Mouse (Mus musculus): ENCODE results near the gene Atrip.

Gene Atrip

DNA sequence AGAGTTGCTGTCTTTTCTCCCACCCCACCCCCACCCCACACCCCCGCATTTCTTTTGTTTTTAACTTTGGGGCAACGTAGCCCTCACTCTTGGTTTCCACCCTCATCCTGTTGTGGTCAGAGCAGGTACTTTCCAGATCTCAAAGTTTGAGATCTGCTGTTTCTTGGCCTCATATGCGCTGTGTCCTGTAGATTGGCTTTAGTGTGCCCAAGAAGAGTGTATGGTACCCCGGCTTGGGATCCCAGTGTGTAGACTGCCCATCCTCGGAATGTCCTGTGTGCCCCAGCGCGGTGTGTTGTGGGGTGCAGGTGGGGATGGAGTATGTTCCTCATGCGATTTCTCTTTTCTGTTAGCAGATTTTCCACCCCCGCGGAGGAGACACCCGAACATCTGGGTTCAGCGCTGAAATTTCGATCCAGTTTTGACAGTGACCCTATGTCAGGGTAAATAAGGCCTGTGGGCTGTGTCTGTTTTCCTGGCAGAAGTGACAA lies 22.9 kb downstream of the Atrip start:
- in situ Hi-C loops (cut with MboI; ENCODE audit: low pct_unique_long_range_greater_than_20kb in 1 of 2, low sequenced_read_pairs in 2 of 2, unreplicated experiment in 1 of 2) = loop anchor here in 1 of 2 experiments (10.0 kb wide), 1 partner anchor 46 kb away; no protein-coding TSS in a partner anchor

DNA sequence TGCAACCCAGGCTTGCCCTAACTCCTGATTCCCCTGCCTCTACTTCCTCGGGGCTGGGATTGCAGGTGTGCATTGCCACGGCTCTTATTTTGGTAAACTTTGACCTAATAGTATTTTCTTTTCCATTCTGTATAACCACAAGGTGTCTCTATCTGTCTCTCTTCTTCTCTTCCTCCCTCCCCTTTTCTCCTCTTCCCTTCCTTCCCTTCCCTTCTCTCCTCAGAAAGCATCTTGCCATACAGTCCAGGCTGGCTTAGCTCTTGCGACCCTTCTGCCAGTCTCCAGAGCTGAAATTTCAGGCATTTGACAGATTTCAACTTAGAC lies 23.3 kb downstream of the Atrip start:
- in situ Hi-C loops (cut with MboI; ENCODE audit: low pct_unique_long_range_greater_than_20kb in 1 of 2, low sequenced_read_pairs in 2 of 2, unreplicated experiment in 1 of 2) = loop anchor here in 1 of 2 experiments (10.0 kb wide), 1 partner anchor 46 kb away; no protein-coding TSS in a partner anchor

DNA sequence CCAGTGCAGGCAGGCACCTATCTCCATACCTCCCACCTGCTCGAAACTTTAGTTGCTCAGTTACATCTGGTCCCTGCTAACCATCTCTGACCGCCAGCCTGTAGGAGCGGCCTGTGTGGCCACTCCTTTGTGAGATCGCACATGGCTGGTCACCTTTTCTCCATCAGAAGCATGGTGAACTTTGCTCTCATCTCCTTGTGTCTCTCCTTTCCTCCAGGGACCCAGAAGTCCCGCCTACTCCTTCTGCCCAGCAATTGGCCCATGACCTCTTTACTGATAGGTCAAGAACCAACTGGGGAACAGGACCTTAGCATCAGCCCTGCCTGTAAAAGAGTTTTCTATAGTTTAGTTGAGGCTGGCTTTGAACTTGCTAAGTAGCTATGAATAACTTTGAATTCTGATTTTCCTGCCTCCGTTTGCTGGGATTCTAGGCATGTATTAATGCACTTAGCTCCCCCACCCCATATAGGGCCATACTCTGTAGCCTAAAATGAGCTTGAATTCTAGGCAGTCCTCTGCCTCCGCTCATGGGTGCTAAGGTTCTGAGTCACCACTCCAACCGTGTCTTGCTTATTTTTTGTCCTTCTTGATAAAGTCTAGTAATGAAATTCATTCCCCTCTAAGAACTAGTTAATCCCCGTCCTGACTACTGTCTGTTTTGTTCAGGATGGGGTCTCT lies 23.8 kb downstream of the Atrip start:
- in situ Hi-C loops (cut with MboI; ENCODE audit: low pct_unique_long_range_greater_than_20kb in 1 of 2, low sequenced_read_pairs in 2 of 2, unreplicated experiment in 1 of 2) = loop anchor here (5.0 to 10.0 kb wide), 2 partner anchors 38 to 45 kb away; no protein-coding TSS in a partner anchor

DNA sequence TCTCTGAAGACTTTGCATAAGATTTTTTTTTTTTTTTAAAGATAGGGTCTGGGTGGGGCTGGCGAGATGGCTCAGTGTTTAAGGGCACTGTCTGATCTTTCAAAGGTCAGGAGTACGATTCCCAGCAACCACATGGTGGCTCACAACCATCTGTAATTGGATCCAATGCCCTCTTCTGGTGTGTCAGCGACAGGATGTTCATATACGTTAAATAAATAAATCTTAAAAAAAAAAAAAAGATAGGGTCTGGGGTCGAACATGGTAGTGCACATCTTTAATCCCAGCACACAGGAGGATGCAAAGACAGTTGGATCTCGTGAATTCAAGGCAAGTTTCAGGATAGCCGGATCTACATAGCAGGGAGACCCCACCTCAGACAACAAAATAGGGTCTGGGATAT lies 24.6 kb downstream of the Atrip start:
- in situ Hi-C loops (cut with MboI; ENCODE audit: low pct_unique_long_range_greater_than_20kb in 1 of 2, low sequenced_read_pairs in 2 of 2, unreplicated experiment in 1 of 2) = loop anchor here in 1 of 2 experiments (5.0 kb wide), 1 partner anchor 37 kb away; no protein-coding TSS in a partner anchor

DNA sequence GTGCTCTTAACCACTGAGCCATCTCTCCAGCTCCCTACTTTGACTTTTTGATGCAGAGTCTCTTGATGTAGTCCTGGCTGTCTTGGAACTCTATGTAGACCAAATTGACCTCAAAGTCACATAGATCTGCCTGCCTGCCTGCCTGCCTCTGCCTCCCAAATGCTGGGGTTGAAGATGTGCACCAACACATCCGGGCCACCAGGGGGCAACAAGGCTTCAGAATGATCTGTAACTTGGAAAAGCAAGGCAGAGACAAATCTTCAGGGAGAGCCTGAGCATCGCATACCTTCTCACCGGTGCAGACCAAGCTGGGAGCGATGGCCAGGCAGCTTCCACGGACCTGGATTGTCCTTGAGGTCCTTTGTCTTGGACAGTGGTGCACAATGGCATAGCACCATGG lies 27.6 kb downstream of the Atrip start:
- in situ Hi-C loops (cut with MboI; ENCODE audit: low pct_unique_long_range_greater_than_20kb in 1 of 2, low sequenced_read_pairs in 2 of 2, unreplicated experiment in 1 of 2) = loop anchor here in 1 of 2 experiments (5.0 kb wide), 1 partner anchor 34 kb away; no protein-coding TSS in a partner anchor

DNA sequence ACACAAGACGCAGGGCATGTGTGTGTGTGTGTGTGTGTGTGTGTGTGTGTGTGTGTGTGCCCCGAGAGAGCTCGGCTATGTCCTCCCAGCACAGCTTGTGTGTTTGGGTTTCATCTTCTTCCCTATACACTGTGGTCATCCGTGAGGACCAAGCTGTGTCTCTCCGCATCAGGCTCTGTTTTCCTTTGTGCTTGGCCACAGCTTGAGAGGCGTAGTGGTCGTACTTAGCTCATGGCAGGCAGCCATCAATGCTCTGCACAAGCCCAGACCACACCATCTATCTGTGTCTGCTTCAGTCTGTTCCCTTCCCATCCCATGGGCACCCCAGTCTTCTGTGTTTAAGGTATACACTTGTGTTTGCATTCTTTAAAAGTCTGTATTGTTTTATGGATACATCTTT lies 32.6 kb downstream of the Atrip start:
- in situ Hi-C loops (cut with MboI; ENCODE audit: low pct_unique_long_range_greater_than_20kb in 1 of 2, low sequenced_read_pairs in 2 of 2, unreplicated experiment in 1 of 2) = no loop called here

DNA sequence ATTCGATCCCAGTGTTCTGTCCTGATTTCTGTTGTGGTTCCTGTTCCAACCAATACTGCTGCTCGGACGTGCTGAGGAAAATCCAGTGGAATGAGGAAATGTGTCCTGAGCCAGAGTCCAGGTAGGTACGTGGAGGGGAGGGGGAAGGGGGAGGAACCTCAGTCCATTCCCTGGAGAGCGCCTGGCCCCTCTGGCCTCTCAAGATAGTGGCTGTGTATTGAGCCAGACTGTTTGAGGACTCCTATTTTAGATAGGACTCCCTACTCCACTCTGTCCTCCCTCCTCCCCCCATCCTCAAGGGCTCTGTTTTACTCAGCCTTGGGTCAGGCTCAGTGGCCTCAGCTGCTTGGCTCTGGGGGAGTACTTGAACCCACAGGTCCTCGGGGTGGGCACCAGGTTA lies 33.0 kb downstream of the Atrip start:
- in situ Hi-C loops (cut with MboI; ENCODE audit: low pct_unique_long_range_greater_than_20kb in 1 of 2, low sequenced_read_pairs in 2 of 2, unreplicated experiment in 1 of 2) = no loop called here

DNA sequence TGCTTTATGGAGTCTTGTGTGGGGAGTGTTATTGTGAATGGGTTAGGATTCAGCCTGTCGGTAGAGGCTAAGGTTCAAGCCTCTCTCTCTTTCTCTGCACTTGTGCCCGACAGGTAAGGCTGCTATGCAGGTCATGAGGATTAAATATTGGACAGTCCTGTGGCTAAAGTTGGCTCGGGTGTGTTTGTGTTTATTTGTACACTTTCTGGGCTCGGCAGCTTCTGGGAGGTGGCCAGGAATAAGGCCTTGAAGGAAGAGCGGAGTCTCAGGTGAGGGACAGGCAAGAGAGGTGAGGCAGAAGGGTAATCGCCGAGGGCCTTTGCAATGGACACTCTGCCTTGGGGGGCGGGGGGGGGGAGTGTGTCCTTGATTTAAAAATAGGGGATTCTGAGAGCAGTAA lies 33.7 kb downstream of the Atrip start:
- in situ Hi-C loops (cut with MboI; ENCODE audit: low pct_unique_long_range_greater_than_20kb in 1 of 2, low sequenced_read_pairs in 2 of 2, unreplicated experiment in 1 of 2) = no loop called here

DNA sequence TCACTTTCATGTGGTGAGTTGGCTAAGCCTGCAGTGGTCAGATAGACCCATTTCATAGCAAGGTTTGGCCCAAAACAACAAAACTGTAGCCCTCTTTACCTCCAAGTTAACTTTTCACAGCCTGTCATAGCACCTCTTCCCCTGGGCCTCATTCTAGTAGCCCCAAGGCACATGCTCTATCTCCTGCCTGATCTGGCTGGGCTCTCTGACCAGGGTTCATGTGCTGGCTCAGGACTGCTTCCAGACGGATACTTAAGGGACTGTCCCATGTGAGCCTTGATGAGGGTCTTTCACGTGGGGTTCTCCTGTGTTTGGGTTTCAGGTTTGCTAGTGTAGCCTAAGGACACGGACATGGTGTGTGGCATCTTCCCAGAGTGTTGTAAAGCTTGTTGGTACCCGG lies 34.2 kb downstream of the Atrip start:
- in situ Hi-C loops (cut with MboI; ENCODE audit: low pct_unique_long_range_greater_than_20kb in 1 of 2, low sequenced_read_pairs in 2 of 2, unreplicated experiment in 1 of 2) = no loop called here

DNA sequence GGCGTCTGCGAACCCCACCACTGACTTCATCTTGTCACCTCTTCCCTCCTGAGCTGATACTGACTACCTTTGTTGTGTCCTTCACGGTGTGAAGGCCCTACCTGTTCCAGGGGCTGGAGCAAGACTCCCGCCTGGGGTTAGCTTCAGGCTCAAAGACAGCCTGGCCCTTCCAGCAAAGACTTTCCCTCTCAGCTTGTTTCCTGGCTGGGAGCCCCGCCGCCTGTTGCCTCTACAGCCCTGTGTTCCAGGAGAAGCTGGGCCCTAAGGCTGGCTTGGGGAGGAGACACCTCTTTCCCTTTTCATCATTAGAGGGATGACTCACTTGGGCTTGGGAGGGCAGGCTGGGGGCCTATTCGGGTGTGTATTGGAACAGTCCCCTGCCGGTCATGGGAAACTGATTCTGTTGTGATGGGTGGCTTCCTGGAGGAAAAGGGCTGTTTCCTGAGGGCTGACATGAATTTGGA lies 35.0 kb downstream of the Atrip start:
- in situ Hi-C loops (cut with MboI; ENCODE audit: low pct_unique_long_range_greater_than_20kb in 1 of 2, low sequenced_read_pairs in 2 of 2, unreplicated experiment in 1 of 2) = no loop called here

DNA sequence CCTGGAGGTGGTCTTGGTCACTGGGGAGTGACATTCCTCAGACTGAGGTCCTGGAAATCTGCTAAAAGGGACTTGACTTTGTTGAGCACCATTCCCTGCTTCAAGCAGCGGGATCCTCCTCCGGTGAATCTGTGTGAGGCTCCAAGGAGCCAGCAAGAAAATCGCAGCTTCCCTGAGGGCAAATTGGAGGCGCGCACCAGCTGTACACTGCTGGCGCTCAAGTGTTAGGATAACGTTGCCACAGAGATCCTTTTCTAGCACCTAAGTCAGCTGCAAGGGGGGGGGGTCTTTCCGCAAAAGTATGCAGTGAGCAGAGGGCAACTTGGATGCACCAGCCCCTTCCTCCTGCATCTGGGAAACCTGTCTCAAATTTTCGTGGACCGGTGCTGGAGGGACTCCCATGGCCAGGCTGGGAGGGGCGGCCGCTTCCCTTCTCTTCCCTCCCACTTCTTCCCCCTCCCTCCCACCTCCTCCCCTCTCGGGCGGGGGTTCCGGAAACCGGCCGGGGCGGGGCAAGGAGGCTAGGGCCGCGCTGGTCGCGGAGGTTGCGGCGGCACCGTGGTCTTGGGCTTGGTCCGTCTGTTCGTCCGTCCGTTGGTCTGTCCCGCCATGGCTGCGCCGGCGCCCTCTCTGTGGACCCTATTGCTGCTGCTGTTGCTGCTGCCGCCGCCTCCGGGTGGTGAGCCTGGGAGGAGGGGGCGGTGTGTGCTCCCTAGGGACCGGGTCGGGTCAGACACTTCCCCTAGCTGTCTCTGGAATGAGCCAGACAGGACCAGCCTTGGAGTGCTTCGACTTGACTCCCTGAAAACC lies 35.6 kb downstream of the Atrip start, which contains the start of gene Shisa5:
TSS of gene Shisa5 (plus strand) at position 480 of the 810 bp plus-strand sequence.
- in situ Hi-C loops (cut with MboI; ENCODE audit: low pct_unique_long_range_greater_than_20kb in 1 of 2, low sequenced_read_pairs in 2 of 2, unreplicated experiment in 1 of 2) = no loop called here

DNA sequence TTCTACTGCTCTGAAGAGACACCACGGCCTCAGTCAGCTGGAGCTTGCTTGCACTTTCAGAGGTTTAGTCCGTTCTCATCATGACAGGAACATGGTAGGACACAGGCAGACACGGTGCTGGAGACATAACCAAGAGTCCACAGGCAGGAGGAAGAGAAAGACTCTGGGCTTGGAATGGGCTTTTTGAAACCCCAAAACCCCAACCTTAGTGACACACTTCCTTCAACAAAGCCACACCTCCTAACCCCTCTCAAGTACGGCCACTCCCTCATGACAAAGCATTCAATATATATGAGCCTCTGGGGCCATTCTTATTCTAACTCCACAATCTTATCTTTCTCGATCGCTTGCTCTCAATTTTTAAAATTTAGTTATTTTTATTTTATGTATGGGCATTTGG lies 41.5 kb downstream of the Atrip start:
- in situ Hi-C loops (cut with MboI; ENCODE audit: low pct_unique_long_range_greater_than_20kb in 1 of 2, low sequenced_read_pairs in 2 of 2, unreplicated experiment in 1 of 2) = no loop called here

DNA sequence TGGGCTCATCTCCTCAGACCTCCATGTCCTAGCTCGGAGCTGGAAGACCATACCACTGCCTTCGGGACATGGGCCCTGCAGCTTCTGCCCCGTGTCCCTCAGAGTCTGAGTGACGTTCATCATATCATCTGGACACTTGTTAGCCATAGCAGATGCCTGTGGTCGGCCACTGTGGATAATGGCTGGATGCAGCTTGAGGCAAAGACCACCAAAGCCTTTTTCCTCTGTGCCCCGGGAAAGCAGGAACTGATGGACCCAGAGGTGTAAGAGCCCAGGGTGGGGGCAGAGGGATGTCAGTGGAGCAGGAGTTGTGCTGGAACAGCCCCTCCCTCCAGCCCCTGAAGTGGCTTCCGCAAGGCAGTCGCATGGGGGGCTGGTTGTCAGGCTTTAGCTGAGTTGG lies 42.2 kb downstream of the Atrip start:
- in situ Hi-C loops (cut with MboI; ENCODE audit: low pct_unique_long_range_greater_than_20kb in 1 of 2, low sequenced_read_pairs in 2 of 2, unreplicated experiment in 1 of 2) = no loop called here

DNA sequence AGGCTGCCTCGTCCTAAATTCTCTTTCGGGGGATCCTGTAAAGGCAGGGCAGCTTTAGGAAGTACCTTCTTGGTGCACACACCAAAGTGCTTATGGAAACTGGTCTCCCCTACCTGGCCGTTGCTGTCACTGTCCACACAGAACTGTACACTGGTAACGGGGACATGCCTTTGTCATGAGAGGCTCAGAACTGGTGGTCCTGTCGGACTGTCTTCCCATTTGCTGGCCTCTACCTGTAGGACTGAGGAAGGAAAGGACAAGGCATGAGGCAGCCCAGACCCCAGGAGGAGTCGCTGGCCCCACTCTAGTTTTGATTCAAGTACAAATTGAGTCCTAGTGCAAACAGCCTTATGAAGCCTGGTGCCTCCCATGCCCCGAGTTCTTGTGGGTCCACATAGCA lies 42.9 kb downstream of the Atrip start:
- in situ Hi-C loops (cut with MboI; ENCODE audit: low pct_unique_long_range_greater_than_20kb in 1 of 2, low sequenced_read_pairs in 2 of 2, unreplicated experiment in 1 of 2) = no loop called here

DNA sequence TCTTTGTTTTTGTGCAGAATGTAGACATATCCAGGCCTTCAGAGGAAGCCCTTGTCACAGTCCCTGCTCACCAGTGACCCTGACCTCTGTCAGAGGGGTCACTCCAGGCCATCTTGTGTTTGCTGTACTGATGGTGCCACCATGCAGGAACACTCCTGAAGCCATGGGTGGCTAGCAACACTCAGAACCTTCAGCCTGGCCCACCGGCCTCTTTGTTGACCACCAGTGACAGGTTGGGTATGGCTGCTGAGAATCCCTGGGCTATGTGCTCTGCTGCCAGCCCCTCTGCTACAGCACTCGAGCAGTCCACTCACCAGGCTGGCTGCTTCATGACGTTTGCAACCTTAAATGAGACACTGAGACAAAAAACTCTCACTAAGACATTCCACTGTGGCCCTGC lies 43.6 kb downstream of the Atrip start:
- in situ Hi-C loops (cut with MboI; ENCODE audit: low pct_unique_long_range_greater_than_20kb in 1 of 2, low sequenced_read_pairs in 2 of 2, unreplicated experiment in 1 of 2) = no loop called here

DNA sequence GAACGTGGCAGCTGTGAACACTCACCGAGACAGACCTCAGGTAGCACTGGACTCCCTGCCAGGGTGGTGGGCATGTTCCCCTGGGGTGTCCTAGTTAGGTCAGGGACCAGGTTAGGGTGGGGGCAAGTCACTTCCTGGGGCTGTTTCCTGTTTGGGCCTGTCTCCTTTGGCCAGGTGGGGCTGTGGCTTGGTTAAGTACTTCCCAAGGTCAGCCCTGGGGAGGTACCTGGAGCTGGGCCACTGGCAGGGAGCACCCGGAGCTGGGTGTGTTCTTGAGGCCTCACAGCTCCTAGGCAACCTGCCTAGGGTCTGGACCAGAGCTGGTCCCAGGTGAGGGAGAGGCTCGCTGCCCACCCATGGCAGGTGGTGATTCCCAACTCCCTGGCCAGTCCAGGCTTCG lies 45.0 kb downstream of the Atrip start:
- in situ Hi-C loops (cut with MboI; ENCODE audit: low pct_unique_long_range_greater_than_20kb in 1 of 2, low sequenced_read_pairs in 2 of 2, unreplicated experiment in 1 of 2) = no loop called here

DNA sequence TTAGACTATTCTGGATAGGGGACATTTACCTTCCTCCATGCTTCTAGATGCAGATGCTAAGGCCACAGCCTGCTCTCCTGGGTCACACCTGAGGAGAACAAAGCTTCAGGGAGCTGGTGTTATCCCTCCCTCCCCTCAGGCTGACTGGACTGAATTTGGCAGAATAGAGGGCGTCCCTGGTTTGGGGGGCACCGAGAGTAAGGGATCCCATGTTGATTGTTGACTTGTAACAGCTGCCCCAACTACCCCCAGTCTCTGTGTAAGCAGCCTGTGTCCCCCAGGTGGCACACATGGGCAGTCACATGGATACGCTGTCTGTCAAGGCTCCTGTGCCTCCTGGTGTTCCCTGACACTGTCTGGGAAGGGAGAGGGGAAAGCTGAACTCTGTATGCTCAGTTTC lies 45.5 kb downstream of the Atrip start:
- in situ Hi-C loops (cut with MboI; ENCODE audit: low pct_unique_long_range_greater_than_20kb in 1 of 2, low sequenced_read_pairs in 2 of 2, unreplicated experiment in 1 of 2) = no loop called here

DNA sequence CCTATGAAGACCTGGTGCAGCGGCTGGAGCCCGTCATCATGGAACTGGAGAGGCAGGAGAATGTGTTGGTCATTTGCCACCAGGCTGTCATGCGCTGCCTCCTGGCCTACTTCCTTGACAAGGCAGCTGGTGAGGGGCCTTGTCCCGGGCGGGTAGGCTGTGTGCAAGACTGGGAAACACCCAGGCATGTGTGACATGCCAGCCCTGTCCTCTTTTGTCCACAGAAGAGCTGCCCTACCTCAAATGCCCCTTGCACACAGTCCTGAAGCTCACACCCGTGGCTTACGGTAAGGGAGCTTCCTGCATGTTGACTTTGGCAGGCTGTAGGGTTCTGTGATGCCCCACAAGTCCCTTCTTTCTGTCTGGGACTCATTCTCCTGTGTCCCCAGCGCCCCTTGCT lies 46.4 kb downstream of the Atrip start:
- in situ Hi-C loops (cut with MboI; ENCODE audit: low pct_unique_long_range_greater_than_20kb in 1 of 2, low sequenced_read_pairs in 2 of 2, unreplicated experiment in 1 of 2) = no loop called here

DNA sequence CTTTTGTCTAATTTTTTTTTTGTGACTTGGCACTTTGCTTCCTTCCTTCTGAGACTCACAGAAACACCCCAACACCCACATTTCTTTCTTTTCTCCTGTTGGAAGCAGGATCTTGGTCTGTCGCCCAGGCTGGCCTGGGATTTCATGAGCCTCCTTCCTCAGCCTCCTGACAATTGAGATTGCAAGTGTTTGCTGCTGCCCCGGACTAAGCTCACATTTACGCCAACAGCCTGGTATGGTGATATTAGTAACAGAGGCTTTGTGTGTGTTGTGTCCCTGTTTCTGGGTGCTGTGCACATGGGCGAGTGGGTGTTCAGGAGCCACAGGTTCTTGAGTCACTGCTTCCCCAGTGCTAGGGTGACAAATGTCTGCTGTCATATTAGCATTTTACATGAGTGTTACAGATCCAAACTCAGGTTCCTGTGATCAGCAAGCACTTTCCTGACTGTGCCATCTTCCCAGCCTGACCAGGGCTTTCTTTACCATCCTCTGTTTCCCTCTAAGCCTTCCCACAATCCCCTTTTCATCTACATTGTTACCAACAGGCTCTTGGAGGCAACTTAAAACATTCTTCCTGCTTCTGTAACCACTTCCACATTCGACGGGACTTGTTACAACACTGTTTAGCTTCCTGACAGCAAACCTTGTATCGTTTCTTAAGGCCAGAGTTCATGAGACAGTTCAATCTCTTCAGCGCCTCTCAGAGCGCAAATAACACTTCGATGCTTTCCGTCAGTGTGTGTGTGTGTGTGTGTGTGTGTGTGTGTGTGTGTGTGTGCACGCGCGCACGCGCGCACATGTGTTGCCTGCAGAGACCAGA lies 50.8 kb downstream of the Atrip start:
- in situ Hi-C loops (cut with MboI; ENCODE audit: low pct_unique_long_range_greater_than_20kb in 1 of 2, low sequenced_read_pairs in 2 of 2, unreplicated experiment in 1 of 2) = no loop called here

Measured in mouse embryonic stem cell (cell line).